Mouse (Mus musculus) mouse embryonic stem cell (cell line): ENCODE measurements around the gene Mlph.

Experiments used
- in situ Hi-C, 2 experiments: fragments of 300-500 bp; cut with MboI; formaldehyde crosslinking; loops; 1 replicate in 1 of 2; 3 replicates in 1 of 2; pipeline ENCODE4 v1.14.3; 2019 to 2020; ENCODE audit warnings: low sequenced_read_pairs in 2 of 2, low pct_unique_long_range_greater_than_20kb in 1 of 2, mixed read lengths in 1 of 2; ENCODE audit not compliant: unreplicated experiment in 1 of 2

Mlph gene

DNA sequence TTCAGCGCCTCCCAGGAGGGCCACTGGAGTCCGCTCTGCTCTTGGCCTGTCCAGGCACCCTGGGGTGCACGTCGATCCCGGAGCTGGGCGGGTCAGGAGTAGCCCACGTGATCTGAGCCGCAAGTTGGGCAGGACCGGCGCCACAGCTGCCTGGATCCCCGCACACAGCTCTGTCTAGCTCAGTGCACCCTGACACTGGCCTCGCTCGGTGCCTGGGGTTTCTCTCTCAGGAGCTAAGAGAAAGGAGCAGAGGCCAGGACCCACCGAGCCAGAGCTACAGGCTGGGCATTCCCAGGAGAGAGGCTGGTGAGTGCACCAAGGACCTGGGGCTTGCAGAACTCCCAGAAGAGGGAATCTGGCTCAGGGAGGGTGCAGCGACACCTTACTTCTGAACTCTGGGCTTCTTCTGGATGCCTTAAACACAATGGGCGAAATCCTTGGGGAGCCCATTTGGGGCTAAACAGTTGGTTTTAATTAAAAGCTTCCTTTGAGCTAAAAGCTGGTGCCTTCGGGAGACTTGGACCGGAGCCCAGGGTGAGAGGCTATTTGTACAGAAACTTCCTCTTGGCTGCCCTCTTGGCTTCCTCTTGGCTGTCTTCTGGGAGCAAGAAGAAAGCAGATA, at the start of gene Mlph:
Gene Mlph, plus strand, starts transcription at position 138 of the 622 bp plus-strand sequence.
- in situ Hi-C loops: no loop called here

- in situ Hi-C loops: no loop called here
Measured at GRCm38 (mm10) chr1:90866734-90867133, 48.2 kb upstream of the Mlph start.

DNA sequence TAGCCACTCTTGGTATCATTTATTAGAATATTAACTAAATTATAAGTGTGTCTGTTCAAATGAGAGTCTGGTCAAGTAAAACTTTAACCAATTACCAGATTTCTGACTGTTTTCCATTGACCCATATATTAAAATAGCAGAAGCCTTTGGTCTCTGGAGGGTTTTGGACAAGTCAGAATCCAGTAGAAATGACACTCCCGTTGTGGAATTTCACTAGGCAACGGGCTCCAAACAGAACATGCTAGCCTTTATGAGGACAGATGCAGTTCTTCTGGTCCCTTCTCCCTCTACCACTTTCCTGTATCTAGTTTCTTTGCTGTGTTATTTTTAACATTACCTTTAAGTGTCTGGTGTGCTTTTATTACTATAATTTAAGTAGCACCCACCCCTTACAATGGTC, 44.3 kb upstream of the Mlph start:
- in situ Hi-C loops: no loop called here

GRCm38 (mm10) chr1:90875371-90875770, 39.5 kb upstream of the Mlph start:
- in situ Hi-C loops: no loop called here

GRCm38 (mm10) chr1:90875961-90876360, 38.9 kb upstream of the Mlph start:
- in situ Hi-C loops: no loop called here

- in situ Hi-C loops: no loop called here
Measured at GRCm38 (mm10) chr1:90876486-90877270, 38.2 kb upstream of the Mlph start.

- in situ Hi-C loops: no loop called here
Measured at GRCm38 (mm10) chr1:90885771-90886460, 29.0 kb upstream of the Mlph start.

GRCm38 (mm10) chr1:90894521-90894920, 20.4 kb upstream of the Mlph start:
- in situ Hi-C loops: no loop called here

DNA sequence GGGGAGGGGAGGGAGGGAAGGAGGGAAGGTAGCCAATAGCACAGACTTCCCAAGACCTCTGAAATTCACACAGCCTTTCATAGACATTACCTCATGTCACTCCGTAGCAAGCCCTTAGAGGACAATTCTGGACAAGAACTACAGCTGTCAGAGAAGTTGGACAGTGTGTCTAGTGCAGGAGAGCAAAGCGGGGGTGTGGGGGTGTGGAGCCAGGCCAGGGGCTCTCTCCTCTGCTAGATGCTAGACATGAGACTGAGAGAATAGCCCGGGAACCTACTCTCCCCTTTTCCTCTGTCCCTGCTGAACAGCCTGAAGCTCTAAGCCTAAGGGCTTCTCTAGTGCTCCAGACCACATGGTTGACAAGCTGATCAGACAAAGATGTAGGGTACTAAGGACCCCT, 19.9 kb upstream of the Mlph start:
- in situ Hi-C loops: no loop called here

DNA sequence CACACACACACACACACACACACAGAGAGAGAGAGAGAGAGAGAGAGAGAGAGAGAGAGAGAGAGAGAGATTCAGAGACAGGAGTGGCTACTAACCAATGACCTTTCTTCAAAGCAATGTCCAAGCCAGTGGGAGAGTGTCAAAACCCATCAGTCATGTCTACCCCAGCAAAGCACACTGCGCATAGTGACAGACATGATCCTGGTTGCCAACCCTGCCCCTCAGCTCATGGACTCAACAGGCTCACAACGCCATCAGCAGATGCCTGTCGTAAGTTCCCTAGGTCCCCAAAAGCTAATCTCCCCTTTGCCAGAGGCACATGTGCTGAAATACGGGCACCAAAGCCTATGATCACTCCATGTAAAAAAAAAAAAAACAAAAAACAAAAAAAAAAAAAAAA, 18.6 kb upstream of the Mlph start:
- in situ Hi-C loops: no loop called here

DNA sequence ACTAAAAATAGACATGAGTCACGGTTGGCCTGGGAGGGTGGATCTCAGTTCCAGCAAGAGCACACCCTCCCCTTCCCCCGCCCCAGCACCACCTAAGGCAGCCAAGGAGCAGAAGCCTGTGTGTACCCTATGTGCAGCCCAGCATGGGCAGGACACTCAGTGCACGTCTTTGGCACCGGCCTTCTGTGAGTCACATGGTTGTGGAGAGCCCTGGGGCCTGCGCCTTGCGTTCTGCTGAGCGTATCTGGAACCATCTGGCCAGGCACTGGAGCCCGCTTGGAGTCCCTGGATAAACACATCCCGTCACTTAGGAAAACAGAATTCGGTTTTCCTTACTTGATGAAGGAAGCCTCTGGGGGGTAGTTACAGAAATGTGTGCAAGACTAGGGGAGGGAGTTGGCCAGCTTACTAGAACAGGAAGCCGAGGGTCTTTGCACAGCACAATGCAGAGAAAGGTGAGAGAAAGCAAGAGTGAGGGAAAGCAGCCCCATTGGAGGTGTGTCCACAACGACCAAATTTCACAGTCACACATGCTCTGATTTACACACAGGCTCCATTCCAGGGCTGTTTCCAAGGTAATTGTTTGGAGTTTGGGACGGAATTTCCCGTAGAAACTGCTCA, 18.0 kb upstream of the Mlph start:
- in situ Hi-C loops: no loop called here

DNA sequence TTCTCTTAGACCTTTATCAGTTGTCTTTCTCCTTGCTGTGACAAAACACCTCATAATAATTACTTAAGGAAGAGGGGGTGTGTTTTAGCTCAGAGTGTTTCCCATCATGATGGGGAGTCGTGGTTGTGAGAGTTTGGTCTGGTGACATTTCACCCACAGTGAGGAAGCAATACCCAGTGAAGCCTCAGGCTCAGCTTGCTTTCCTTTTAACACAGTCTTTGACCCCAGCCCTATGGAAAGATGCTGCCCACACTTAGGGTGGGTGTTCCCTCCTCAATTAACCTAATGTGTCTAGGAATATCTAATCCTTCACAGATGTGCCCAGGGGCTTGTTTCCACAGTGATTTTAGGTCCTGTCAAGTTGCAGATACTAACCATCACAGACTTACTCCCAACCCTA, 16.9 kb upstream of the Mlph start:
- in situ Hi-C loops: no loop called here

GRCm38 (mm10) chr1:90899816-90900215, 15.1 kb upstream of the Mlph start:
- in situ Hi-C loops: no loop called here

DNA sequence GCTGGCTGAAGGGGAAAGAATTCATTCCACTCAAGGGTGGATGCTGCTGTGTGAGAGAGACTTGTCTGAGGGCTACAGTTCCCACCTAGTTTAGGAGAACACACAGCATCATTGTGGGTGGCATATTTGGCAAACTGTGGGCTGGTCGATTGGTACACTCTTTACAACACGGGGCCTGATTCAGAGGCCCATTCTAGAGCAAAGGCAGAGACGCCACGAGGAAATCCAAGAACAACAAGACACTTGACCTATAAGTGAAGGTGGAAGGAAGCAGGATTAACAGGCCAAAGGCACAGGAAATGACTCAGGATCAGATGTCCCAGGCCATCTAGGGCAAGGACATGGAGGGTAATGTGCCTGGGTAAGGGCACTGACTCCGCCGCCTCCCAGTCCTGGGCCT, 14.5 kb upstream of the Mlph start:
- in situ Hi-C loops: no loop called here

GRCm38 (mm10) chr1:90901246-90901645, 13.6 kb upstream of the Mlph start:
- in situ Hi-C loops: no loop called here

DNA sequence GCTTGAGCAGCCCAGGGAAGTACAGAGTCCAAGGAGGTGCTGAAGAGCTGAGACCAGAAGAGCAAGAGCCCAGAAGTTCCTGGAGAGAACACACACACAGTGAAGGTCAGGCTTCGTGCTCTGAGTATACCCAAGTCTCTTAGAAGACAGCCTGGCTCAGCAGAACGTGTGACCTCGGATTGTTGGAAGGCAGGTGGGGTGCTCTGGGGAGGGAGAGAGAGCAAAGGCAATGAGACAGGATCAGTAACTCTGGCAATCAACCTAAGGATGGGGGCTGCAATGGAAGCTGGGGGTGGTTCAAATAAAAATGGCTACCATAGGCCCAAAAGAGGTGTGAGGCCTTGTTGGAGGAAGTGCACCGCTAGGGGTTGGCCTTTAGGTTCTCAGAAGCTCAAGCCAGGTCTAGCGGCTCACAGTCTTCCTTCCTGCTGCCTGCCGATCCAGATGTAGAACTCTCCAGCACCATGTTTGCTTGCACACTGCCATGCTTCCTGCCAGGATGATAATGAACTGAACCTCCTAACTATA, 13.1 kb upstream of the Mlph start:
- in situ Hi-C loops: no loop called here

- in situ Hi-C loops: no loop called here
Measured at GRCm38 (mm10) chr1:90902751-90903150, 12.1 kb upstream of the Mlph start.

DNA sequence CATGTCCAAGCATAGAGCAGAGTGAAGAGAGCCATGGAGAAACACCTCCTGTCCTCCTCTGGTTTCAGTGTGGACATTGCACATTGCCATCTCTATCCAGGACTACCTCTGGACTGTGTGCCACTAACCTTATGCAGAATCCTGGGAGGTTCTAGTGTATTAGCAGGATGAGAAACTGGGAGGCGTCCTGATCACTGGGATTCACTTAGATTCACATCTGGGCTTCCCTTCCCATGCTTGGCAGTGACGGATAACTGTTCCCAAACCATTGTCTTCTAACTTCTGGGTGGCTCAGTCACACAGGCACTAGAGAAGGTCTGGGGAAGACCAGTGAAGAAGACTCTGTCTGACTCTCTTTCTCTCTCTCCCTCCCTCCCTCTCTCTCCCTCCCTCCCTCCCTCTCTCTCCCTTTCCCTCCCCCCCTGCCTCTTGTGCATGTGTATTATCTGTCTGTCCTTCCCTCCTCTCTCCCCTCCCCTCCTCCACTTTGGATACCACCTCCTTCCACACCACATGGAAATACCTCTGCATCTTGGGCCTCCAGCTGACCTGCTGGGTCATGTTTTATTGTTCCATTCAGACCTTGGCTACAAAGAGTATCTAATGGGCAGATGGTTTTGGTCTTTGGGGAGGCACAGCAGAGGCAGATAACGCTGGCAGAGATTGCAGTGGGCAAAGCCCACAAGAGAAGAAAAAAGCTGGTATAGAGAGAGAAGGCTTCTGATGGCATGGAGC, 11.5 kb upstream of the Mlph start:
- in situ Hi-C loops: no loop called here
